Mouse (Mus musculus) hindbrain, postnatal 0 days (tissue): ENCODE measurements around the gene Fkbp14. TPM values are rescaled to one million over a fixed set of nuclear protein-coding genes. Genes with fewer than 3 reads are reported as not detected.
A peak's percentile ranks its signal among the peaks of the same experiment; 100 is the strongest.

Source experiments
- ATAC-seq: fragments of 200-750 bp; cut with Nextera tagmentation; 2 replicates; pipeline ENCODE4 v1.8.0; 2017; ENCODE audit warnings: mild to moderate bottlenecking, moderate TSS enrichment, moderate library complexity
- DNase-seq: peaks from one replicate; pipeline ENCODE4 v3.0.0-alpha.2; 2015; ENCODE audit warnings: low spot score
- H3K27ac ChIP-seq: fragments of 300-500 bp; sonication (generic); 2 replicates; pipeline ENCODE4 v1.5.1; 2014; ENCODE audit warnings: mild to moderate bottlenecking
- H3K27me3 ChIP-seq: fragments of 300-500 bp; sonication (generic); 2 replicates; pipeline ENCODE4 v1.6.1; 2014; ENCODE audit warnings: low read length, mixed read lengths; ENCODE audit not compliant: insufficient read depth
- H3K36me3 ChIP-seq: fragments of 300-500 bp; sonication (generic); 2 replicates; pipeline ENCODE4 v1.6.1; 2014; ENCODE audit warnings: low read length, mixed read lengths; ENCODE audit not compliant: insufficient read depth
- H3K4me1 ChIP-seq: fragments of 300-500 bp; sonication (generic); 2 replicates; pipeline ENCODE4 v1.6.1; 2014; ENCODE audit warnings: antibody characterized with exemption, low read length, mixed read lengths; ENCODE audit not compliant: insufficient read depth
- H3K4me2 ChIP-seq: fragments of 300-500 bp; sonication (generic); 2 replicates; pipeline ENCODE4 v1.6.1; 2014; ENCODE audit warnings: low read depth, mild to moderate bottlenecking, low read length, moderate library complexity, mixed read lengths
- H3K4me3 ChIP-seq: fragments of 300-500 bp; sonication (generic); 2 replicates; pipeline ENCODE4 v1.5.1; 2014; ENCODE audit warnings: low read length
- H3K9ac ChIP-seq: fragments of 300-500 bp; sonication (generic); replicated peaks from 2 replicates; pipeline ENCODE4 v1.6.1; 2014; ENCODE audit warnings: mild to moderate bottlenecking, low read length, moderate library complexity, mixed read lengths
- H3K9me3 ChIP-seq: fragments of 300-500 bp; sonication (generic); 2 replicates; pipeline ENCODE4 v1.6.1; 2016; ENCODE audit warnings: low read length, mixed read lengths
- CTCF ChIP-seq: IDR thresholded peaks from 2 replicates; pipeline ENCODE4 v1.5.1; 2016; ENCODE audit warnings: antibody characterized with exemption, control low read depth, low read depth
- WGBS: fragments of 180-500 bp; shearing (Covaris S2); extraction: QIAGEN DNeasy Blood & Tissue Kit; methylation state at CpG from one replicate; pipeline ENCODE4 v1.1.7; 2014; 5-methylcytosine and 5-hydroxymethylcytosine counted together
- polyA plus RNA-seq: library from polyadenylated mRNA; unstranded; fragments of >200 nt; fragmentation: Nextera tagmentation; extraction: Ambion mirVana; gene quantifications from 2 replicates; pipeline ENCODE4 v1.2.1, GENCODE M21; 2015
- total RNA-seq: library from RNA; depleted of rRNA; stranded (reverse); fragments of >200 nt; gene quantifications from 2 replicates; pipeline ENCODE4 v1.2.3, GENCODE M21; 2014; rRNA removed

The Fkbp14 gene
- total and polyA plus RNA-seq, 2 experiments from 2014 or later, result 5.7 to 6.9 TPM

GRCm38 (mm10) chr6:54538773-54539173, 58.3 kb downstream of the Fkbp14 start:
- 20% methylated on average over 3 of the region's 3 CpGs for WGBS
- H3K36me3 ChIP-seq, result no peaks in the 10 kb centered on the region; the same call in 1 of the 2 replicates
- no peak overlapping the region for H3K9ac ChIP-seq
- no peak overlapping the region for H3K4me2 ChIP-seq
- no peak for TF ChIP-seq CTCF
- no peak for DNase-seq
- no peak overlapping the region for H3K27ac ChIP-seq
- ATAC-seq, result peak; percentile 41; the same call in 1 of the 2 replicates
- no peak overlapping the region for H3K4me3 ChIP-seq
- no peaks in the 10 kb centered on the region for H3K27me3 ChIP-seq
- H3K4me1 ChIP-seq, result no peaks in the 10 kb centered on the region; the same call in 1 of the 2 replicates
- H3K9me3 ChIP-seq, result no peaks in the 10 kb centered on the region

- Histone ChIP-seq H3K27me3 (no peaks in the 10 kb centered on the region), H3K4me3 (no peak overlapping the region), H3K9ac (no peak overlapping the region), H3K4me1 (no peaks in the 10 kb centered on the region; the same call in 1 of the 2 replicates), H3K36me3 (no peaks in the 10 kb centered on the region), H3K27ac (no peak overlapping the region), H3K9me3 (no peaks in the 10 kb centered on the region), H3K4me2 (no peak overlapping the region)
- 84% methylated on average over 7 of the region's 7 CpGs for WGBS
- TF ChIP-seq CTCF, result no peak
- DNase-seq (no peak), ATAC-seq (no peak)
Measured at GRCm38 (mm10) chr6:54537053-54537452, 60.1 kb downstream of the Fkbp14 start.

DNA sequence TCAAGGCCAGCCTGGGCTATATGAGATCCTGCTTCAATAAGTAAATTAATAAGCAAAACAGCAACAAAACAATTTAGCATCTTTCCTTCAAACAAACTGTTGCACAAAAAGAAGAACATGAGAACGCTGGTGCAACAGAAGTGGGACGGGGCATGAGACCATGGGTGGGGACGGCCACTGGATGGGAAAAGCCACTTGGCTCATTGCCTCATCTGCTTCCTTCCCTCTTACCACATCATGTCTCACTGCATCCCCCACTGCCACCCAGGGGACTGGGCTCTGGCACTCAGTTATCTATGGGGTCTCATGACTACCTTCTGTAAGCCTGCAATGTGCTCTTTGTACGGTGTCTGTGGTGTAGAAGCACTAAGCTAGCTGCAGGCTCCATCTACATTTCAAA, 61.6 kb downstream of the Fkbp14 start:
- no peak overlapping the region for H3K4me3 ChIP-seq
- no peak overlapping the region for H3K9ac ChIP-seq
- H3K9me3 ChIP-seq, result no peaks in the 10 kb centered on the region
- no peak for TF ChIP-seq CTCF
- H3K36me3 ChIP-seq, result peaks cover 4% of the 10 kb centered on the region; the same call in 1 of the 2 replicates
- peaks cover 11% of the 10 kb centered on the region; the same call in 1 of the 2 replicates for H3K4me1 ChIP-seq
- no peak for ATAC-seq
- no peak for DNase-seq
- H3K4me2 ChIP-seq, result no peak overlapping the region
- H3K27ac ChIP-seq, result no peak overlapping the region
- WGBS, result 86% methylated on average over 4 of the region's 4 CpGs
- no peaks in the 10 kb centered on the region for H3K27me3 ChIP-seq

- no peaks in the 10 kb centered on the region for H3K9me3 ChIP-seq
- no peaks in the 10 kb centered on the region for H3K27me3 ChIP-seq
- H3K4me2 ChIP-seq, result no peak overlapping the region
- peak; percentile 87 for ATAC-seq
- peaks cover 15% of the 10 kb centered on the region for H3K36me3 ChIP-seq
- no peak for TF ChIP-seq CTCF
- peaks cover 11% of the 10 kb centered on the region; the same call in 1 of the 2 replicates for H3K4me1 ChIP-seq
- H3K4me3 ChIP-seq, result no peak overlapping the region
- H3K27ac ChIP-seq, result peak overlapping the region; percentile 58; the same call in 1 of the 2 replicates
- WGBS, result 27% methylated on average over 8 of the region's 8 CpGs
- no peak overlapping the region for H3K9ac ChIP-seq
- peak; percentile 76 for DNase-seq
Measured at GRCm38 (mm10) chr6:54531048-54531481, 66.0 kb downstream of the Fkbp14 start.

DNA sequence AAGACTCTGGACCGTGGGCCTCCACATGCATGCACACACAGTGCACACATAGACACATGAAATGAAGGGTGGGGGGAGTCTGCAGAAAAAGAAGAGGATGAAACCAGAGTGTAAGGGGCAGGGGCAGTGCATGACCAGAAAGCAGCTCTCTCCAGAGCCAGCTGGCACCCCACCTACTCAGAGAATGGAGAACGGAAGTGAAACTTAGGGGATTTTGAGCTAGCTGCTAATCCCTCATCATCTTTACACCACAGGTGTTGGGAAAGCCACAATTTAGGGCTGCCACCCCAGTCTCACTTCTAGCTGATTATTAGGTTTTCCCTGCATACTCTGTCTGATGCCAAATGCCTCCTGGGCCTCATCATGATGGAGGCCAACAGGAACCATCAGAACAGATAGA, 66.9 kb downstream of the Fkbp14 start:
- WGBS, result 72% methylated on average over 2 of the region's 2 CpGs
- Histone ChIP-seq H3K4me3 (no peak overlapping the region), H3K9ac (no peak overlapping the region), H3K36me3 (peaks cover 19% of the 10 kb centered on the region), H3K9me3 (no peaks in the 10 kb centered on the region), H3K4me2 (no peak overlapping the region), H3K27me3 (no peaks in the 10 kb centered on the region), H3K27ac (no peak overlapping the region; the same call in 1 of the 2 replicates), H3K4me1 (peaks cover 11% of the 10 kb centered on the region; the same call in 1 of the 2 replicates)
- TF ChIP-seq CTCF, result no peak
- no peak for ATAC-seq
- DNase-seq, result no peak

GRCm38 (mm10) chr6:54528666-54529065, 68.4 kb downstream of the Fkbp14 start:
- Histone ChIP-seq H3K9me3 (no peaks in the 10 kb centered on the region), H3K4me1 (peaks cover 11% of the 10 kb centered on the region; the same call in 1 of the 2 replicates), H3K36me3 (peaks cover 25% of the 10 kb centered on the region), H3K27ac (no peak overlapping the region), H3K4me2 (no peak overlapping the region), H3K27me3 (no peaks in the 10 kb centered on the region), H3K4me3 (no peak overlapping the region), H3K9ac (no peak overlapping the region)
- ATAC-seq (no peak), DNase-seq (no peak)
- 95% methylated on average over 8 of the region's 8 CpGs for WGBS
- no peak for TF ChIP-seq CTCF

Other genes starting within 250 kb of the Fkbp14 start
- 1.4 and 4.2 TPM in 2 replicates for gene Wipf3, start 167.7 kb downstream of the Fkbp14 start, total RNA-seq
- gene Wipf3, start 167.7 kb downstream of the Fkbp14 start, polyA plus RNA-seq, result 1.0 TPM in 2 replicates
- 117 and 121 TPM in 2 replicates for gene Scrn1, start 30.8 kb downstream of the Fkbp14 start, total RNA-seq
- gene Scrn1, start 30.8 kb downstream of the Fkbp14 start, polyA plus RNA-seq, result 91.7 and 93.2 TPM in 2 replicates
- gene Plekha8, start 2.2 kb downstream of the Fkbp14 start, total RNA-seq, result 12.9 and 13.4 TPM in 2 replicates
- gene Plekha8, start 2.2 kb downstream of the Fkbp14 start, polyA plus RNA-seq, result 4.8 and 4.9 TPM in 2 replicates
- 148 TPM in 2 replicates for gene Mturn, start 84.3 kb upstream of the Fkbp14 start, total RNA-seq
- gene Mturn, start 84.3 kb upstream of the Fkbp14 start, polyA plus RNA-seq, result 67.9 and 72.5 TPM in 2 replicates
- gene Znrf2, start 219.6 kb upstream of the Fkbp14 start, total RNA-seq, result 45.9 and 50.0 TPM in 2 replicates
- gene Znrf2, start 219.6 kb upstream of the Fkbp14 start, polyA plus RNA-seq, result 5.9 and 7.0 TPM in 2 replicates